Comparison of ENCODE assay signal across 18 mouse cellular contexts in genomic region chr9:97476456-97476855, GRCm38 (mm10).
"Had no signal": no experiment of that assay in that cellular context is flagged by ENCODE, and none has a peak within 500 bp of the region (broad histone marks: within the 10 kb centered on the region; RNA-seq: fewer than 3 reads in every experiment).

No protein-coding gene starts in this region.

- H3K4me2 ChIP-seq: kidney, embryonic 15.5 days; liver, embryonic 13.5 days; midbrain, embryonic 15.5 days had no signal

- H3K27ac ChIP-seq: kidney, embryonic 15.5 days; left cerebral cortex, adult 2 months; liver, embryonic 13.5 days; macrophage; midbrain, embryonic 15.5 days; stomach, postnatal 0 days had no signal

- H3K27me3 ChIP-seq: kidney, embryonic 15.5 days; liver, embryonic 13.5 days; midbrain, embryonic 15.5 days had no signal

- ATAC-seq: midbrain, embryonic 15.5 days had no signal

- H3K4me3 ChIP-seq: kidney, embryonic 15.5 days; left cerebral cortex, adult 2 months; liver, embryonic 13.5 days; midbrain, embryonic 15.5 days; myocyte had no signal

- H3K9me3 ChIP-seq: kidney, embryonic 15.5 days; liver, embryonic 13.5 days; midbrain, embryonic 15.5 days had no signal

- H3K4me1 ChIP-seq: kidney, embryonic 15.5 days; liver, embryonic 13.5 days; midbrain, embryonic 15.5 days had no signal

- H3K9ac ChIP-seq: kidney, embryonic 15.5 days; liver, embryonic 13.5 days; midbrain, embryonic 15.5 days had no signal

- H3K36me3 ChIP-seq: kidney, embryonic 15.5 days; liver, embryonic 13.5 days; midbrain, embryonic 15.5 days had no signal

- DNase-seq: kidney, adult 8-10 months; kidney, postnatal 10 days; kidney, postnatal 36 days; layer of hippocampus, postnatal 36 days; liver, embryonic 13.5 days; lung, adult 2 months; right cerebral cortex, adult 18-20 months; right cerebral cortex, postnatal 14 days; right cerebral cortex, postnatal 4 days; thymus, adult 2 months; thymus, postnatal 14 days; thymus, postnatal 4 days had no signal
